23 mouse cellular contexts compared by ENCODE assay signal in genomic region chr6:83211526-83211925, GRCm38 (mm10). TPM values are rescaled to one million over a fixed set of nuclear protein-coding genes. Genes with fewer than 3 reads are reported as not detected.
DNase-seq lines count a peak whose midpoint lies in the region; ATAC-seq and TF ChIP-seq lines count a peak whose summit lies in the region.
"Had no signal": no experiment of that assay in that cellular context is flagged by ENCODE, and none has a peak within 500 bp of the region (broad histone marks: within the 10 kb centered on the region; RNA-seq: fewer than 3 reads in every experiment).

No protein-coding gene starts in this region.

- H3K9ac ChIP-seq in kidney, embryonic 14.5 days (ENCODE audit: low read depth, low read length) = 0 out of 2 replicates have a peak overlapping the region, but pooled peaks have one; percentile 23
- no peak overlapping the region for H3K9ac ChIP-seq in embryonic facial prominence, embryonic 14.5 days (ENCODE audit: low read depth, low read length)
- H3K9ac ChIP-seq in midbrain, postnatal 0 days (replicated peaks; ENCODE audit: low read length, poor library complexity, severe bottlenecking) = no peak overlapping the region
- H3K9ac ChIP-seq: kidney, embryonic 15.5 days; limb, embryonic 15.5 days; liver, postnatal 0 days; neural tube, embryonic 12.5 days had no signal

- 16% methylated on average over 5 of the region's 5 CpGs for WGBS in kidney, embryonic 14.5 days
- 24% methylated on average over 5 of the region's 5 CpGs for WGBS in embryonic facial prominence, embryonic 14.5 days
- WGBS in midbrain, postnatal 0 days = 31% methylated on average over 5 of the region's 5 CpGs

- H3K9me3 ChIP-seq in kidney, embryonic 14.5 days (ENCODE audit: control insufficient read depth, low read length) = no peaks in the 10 kb centered on the region
- H3K9me3 ChIP-seq in embryonic facial prominence, embryonic 14.5 days (ENCODE audit: control insufficient read depth, low read length) = no peaks in the 10 kb centered on the region
- no peaks in the 10 kb centered on the region for H3K9me3 ChIP-seq in midbrain, postnatal 0 days (ENCODE audit: low read length)
- H3K9me3 ChIP-seq: G1E; heart, embryonic 10.5 days; kidney, embryonic 15.5 days; limb, embryonic 15.5 days; neural tube, embryonic 12.5 days had no signal

- no peak overlapping the region for H3K4me2 ChIP-seq in kidney, embryonic 14.5 days (replicated peaks; ENCODE audit: low read depth, low read length)
- H3K4me2 ChIP-seq in embryonic facial prominence, embryonic 14.5 days (ENCODE audit: low read depth, low read length) = no peak overlapping the region
- H3K4me2 ChIP-seq in midbrain, postnatal 0 days (ENCODE audit: low read depth, low read length, poor library complexity, severe bottlenecking) = no peak overlapping the region
- H3K4me2 ChIP-seq: kidney, embryonic 15.5 days; limb, embryonic 15.5 days; neural tube, embryonic 12.5 days had no signal

- no peak overlapping the region for H3K4me3 ChIP-seq in kidney, embryonic 14.5 days (ENCODE audit: low read length)
- no peak overlapping the region for H3K4me3 ChIP-seq in embryonic facial prominence, embryonic 14.5 days (ENCODE audit: low read depth, low read length)
- H3K4me3 ChIP-seq in midbrain, postnatal 0 days (ENCODE audit: low read depth, low read length) = no peak overlapping the region
- H3K4me3 ChIP-seq: heart, embryonic 10.5 days; kidney, embryonic 15.5 days; limb, embryonic 15.5 days; neural tube, embryonic 12.5 days had no signal

- TF ChIP-seq CTCF in midbrain, postnatal 0 days (IDR thresholded peaks at IDR 0.05) = no peak

- H3K36me3 ChIP-seq in kidney, embryonic 14.5 days (ENCODE audit: control insufficient read depth, insufficient read depth, low read length) = no peaks in the 10 kb centered on the region
- H3K36me3 ChIP-seq in embryonic facial prominence, embryonic 14.5 days (ENCODE audit: control insufficient read depth, insufficient read depth, low read length) = no peaks in the 10 kb centered on the region
- H3K36me3 ChIP-seq in midbrain, postnatal 0 days (ENCODE audit: insufficient read depth, low read length) = no peaks in the 10 kb centered on the region
- H3K36me3 ChIP-seq: G1E; heart, embryonic 10.5 days; kidney, embryonic 15.5 days; limb, embryonic 15.5 days; neural tube, embryonic 12.5 days had no signal

- H3K27me3 ChIP-seq in kidney, embryonic 14.5 days (ENCODE audit: control insufficient read depth, insufficient read depth, low read length) = no peaks in the 10 kb centered on the region
- H3K27me3 ChIP-seq in embryonic facial prominence, embryonic 14.5 days (replicated peaks; ENCODE audit: control insufficient read depth, insufficient read depth, low read length) = no peaks in the 10 kb centered on the region
- no peaks in the 10 kb centered on the region for H3K27me3 ChIP-seq in midbrain, postnatal 0 days (ENCODE audit: insufficient read depth, low read length)
- H3K27me3 ChIP-seq: kidney, embryonic 15.5 days; limb, embryonic 15.5 days; neural tube, embryonic 12.5 days had no signal

- no peak overlapping the region for H3K27ac ChIP-seq in kidney, embryonic 14.5 days (ENCODE audit: low read depth, low read length)
- no peak overlapping the region for H3K27ac ChIP-seq in embryonic facial prominence, embryonic 14.5 days (replicated peaks; ENCODE audit: low read depth, low read length)
- no peak overlapping the region for H3K27ac ChIP-seq in midbrain, postnatal 0 days (ENCODE audit: low read depth, low read length)
- H3K27ac ChIP-seq: heart, embryonic 10.5 days; kidney, embryonic 15.5 days; limb, embryonic 15.5 days; neural tube, embryonic 12.5 days had no signal

- peak; percentile 8 for DNase-seq in embryo, embryonic 10.5 days (ENCODE audit: low spot score)
- DNase-seq in embryo, embryonic 11 days = no peak
- no peak for DNase-seq in kidney, adult 9 months
- peak; percentile 33 for DNase-seq in embryonic facial prominence, embryonic 14.5 days (ENCODE audit: low spot score)
- DNase-seq in midbrain, postnatal 0 days (ENCODE audit: low spot score) = peak; percentile 18
- DNase-seq in urinary bladder, postnatal 10 days (ENCODE audit: low spot score) = no peak
- DNase-seq in spleen, postnatal 36 days (ENCODE audit: low spot score in 2 of 2) = no peak
- DNase-seq: cerebellum, adult 11 months; cerebellum, postnatal 25 days; heart, postnatal 14 days; liver, postnatal 0 days; right cerebral cortex, adult 18-20 months; spleen, adult 18-20 months; thymus, postnatal 25 days had no signal

- H3K4me1 ChIP-seq in kidney, embryonic 14.5 days (ENCODE audit: control insufficient read depth, insufficient read depth, low read length) = no peaks in the 10 kb centered on the region
- 0 out of 2 replicates have a peak, but pooled peaks cover 6% of the 10 kb centered on the region for H3K4me1 ChIP-seq in embryonic facial prominence, embryonic 14.5 days (ENCODE audit: control insufficient read depth, insufficient read depth, low read length)
- H3K4me1 ChIP-seq in midbrain, postnatal 0 days (ENCODE audit: insufficient read depth, low read length) = no peaks in the 10 kb centered on the region

- no peak for ATAC-seq in kidney, embryonic 14.5 days (ENCODE audit: low FRiP score, low TSS enrichment)
- peak; percentile 31; the same call in 1 of the 2 replicates for ATAC-seq in embryonic facial prominence, embryonic 14.5 days (ENCODE audit: low read depth)
- ATAC-seq in midbrain, postnatal 0 days (ENCODE audit: low FRiP score) = no peak
- ATAC-seq: CD4-positive, CD25-positive, alpha-beta regulatory T cell, adult 4 months; liver, postnatal 0 days had no signal

RNA-seq across cellular contexts. Expression of gene Slc4a5, which starts 8.1 kb away (rescaled TPM):
- polyA plus RNA-seq in kidney, embryonic 14.5 days (2014; fragmentation: Nextera tagmentation; extraction: Ambion mirVana) = 0.13 and 0.45 TPM in 2 replicates
- polyA plus RNA-seq in embryonic facial prominence, embryonic 14.5 days (2014; fragmentation: Nextera tagmentation; extraction: Ambion mirVana) = 0.47 and 0.57 TPM in 2 replicates
- 0.57 and 3.3 TPM in 2 replicates for total RNA-seq in midbrain, postnatal 0 days (2014; rRNA removed)
- polyA plus RNA-seq in midbrain, postnatal 0 days (2015; fragmentation: Nextera tagmentation; extraction: Ambion mirVana) = 0.16 and 0.25 TPM in 2 replicates
- total RNA-seq: megakaryocyte-erythroid progenitor cell, adult 5-6 weeks had no signal
- polyA plus RNA-seq: G1E had no signal

RNA-seq across cellular contexts. Expression of gene Dctn1, which starts 45.8 kb away (rescaled TPM):
- polyA plus RNA-seq in kidney, embryonic 14.5 days (2014; fragmentation: Nextera tagmentation; extraction: Ambion mirVana) = 58.6 and 75.0 TPM in 2 replicates
- 84.5 and 101 TPM in 2 replicates for polyA plus RNA-seq in embryonic facial prominence, embryonic 14.5 days (2014; fragmentation: Nextera tagmentation; extraction: Ambion mirVana)
- 126 and 129 TPM in 2 replicates for total RNA-seq in midbrain, postnatal 0 days (2014; rRNA removed)
- polyA plus RNA-seq in midbrain, postnatal 0 days (2015; fragmentation: Nextera tagmentation; extraction: Ambion mirVana) = 166 TPM in 2 replicates

RNA-seq across cellular contexts. Expression of gene 1700003E16Rik, which starts 55.3 kb away (rescaled TPM):
- 0.94 and 0.96 TPM in 2 replicates for polyA plus RNA-seq in kidney, embryonic 14.5 days (2014; fragmentation: Nextera tagmentation; extraction: Ambion mirVana)
- 3.1 and 6.3 TPM in 2 replicates for polyA plus RNA-seq in embryonic facial prominence, embryonic 14.5 days (2014; fragmentation: Nextera tagmentation; extraction: Ambion mirVana)
- total RNA-seq in midbrain, postnatal 0 days (2014; rRNA removed) = 15.6 and 20.5 TPM in 2 replicates
- 18.0 and 18.2 TPM in 2 replicates for polyA plus RNA-seq in midbrain, postnatal 0 days (2015; fragmentation: Nextera tagmentation; extraction: Ambion mirVana)
- total RNA-seq: gastrocnemius, postnatal 4 days had no signal
- polyA plus RNA-seq: CD4-positive, CD25-positive, alpha-beta regulatory T cell, adult 4 months; G1E had no signal

RNA-seq across cellular contexts. Expression of gene Wdr54, which starts 55.3 kb away (rescaled TPM):
- 6.2 and 8.6 TPM in 2 replicates for polyA plus RNA-seq in kidney, embryonic 14.5 days (2014; fragmentation: Nextera tagmentation; extraction: Ambion mirVana)
- 5.8 and 7.0 TPM in 2 replicates for polyA plus RNA-seq in embryonic facial prominence, embryonic 14.5 days (2014; fragmentation: Nextera tagmentation; extraction: Ambion mirVana)
- total RNA-seq in midbrain, postnatal 0 days (2014; rRNA removed) = 12.7 and 15.9 TPM in 2 replicates
- 21.5 and 27.5 TPM in 2 replicates for polyA plus RNA-seq in midbrain, postnatal 0 days (2015; fragmentation: Nextera tagmentation; extraction: Ambion mirVana)
- polyA plus RNA-seq: G1E had no signal

Comparison
In these comparisons a context has a peak if more than half of its experiments do, and no peak if none do; other contexts are left out.
1. DNase-seq: peak in embryo, embryonic 10.5 days (single experiment), embryonic facial prominence, embryonic 14.5 days (single experiment) and midbrain, postnatal 0 days (single experiment); none in embryo, embryonic 11 days (single experiment), kidney, adult 9 months (single experiment), urinary bladder, postnatal 10 days (single experiment) and spleen, postnatal 36 days (0 of 2).